Mouse (Mus musculus) heart, postnatal 0 days (tissue): ENCODE results near the gene Ddrgk1. TPM values are rescaled to one million over a fixed set of nuclear protein-coding genes. Genes with fewer than 3 reads are reported as not detected.

ENCODE experiments used
- ATAC-seq: fragments of 200-750 bp; cut with Nextera tagmentation; 2 replicates; pipeline ENCODE4 v1.8.0; 2017; ENCODE audit warnings: low read depth, moderate number of reproducible peaks, moderate library complexity; ENCODE audit not compliant: insufficient read depth
- DNase-seq: peaks from one replicate; pipeline ENCODE4 v3.0.0-alpha.2; 2016; ENCODE audit warnings: low spot score
- H3K27ac ChIP-seq: fragments of 300-500 bp; sonication (generic); 2 replicates; pipeline ENCODE4 v1.5.1; 2014; ENCODE audit warnings: low read depth, mild to moderate bottlenecking
- H3K27me3 ChIP-seq: fragments of 300-500 bp; sonication (generic); 2 replicates; pipeline ENCODE4 v1.6.1; 2014; ENCODE audit warnings: low read length, mixed read lengths; ENCODE audit not compliant: control insufficient read depth, insufficient read depth
- H3K36me3 ChIP-seq: fragments of 300-500 bp; sonication (generic); replicated peaks from 2 replicates; pipeline ENCODE4 v1.6.1; 2014; ENCODE audit warnings: low read length, mixed read lengths; ENCODE audit not compliant: control insufficient read depth, insufficient read depth
- H3K4me1 ChIP-seq: fragments of 300-500 bp; sonication (generic); 2 replicates; pipeline ENCODE4 v1.6.1; 2014; ENCODE audit warnings: antibody characterized with exemption; ENCODE audit not compliant: control insufficient read depth, insufficient read depth
- H3K4me2 ChIP-seq: fragments of 300-500 bp; sonication (generic); 2 replicates; pipeline ENCODE4 v1.6.1; 2014; ENCODE audit warnings: low read depth, mild to moderate bottlenecking, low read length, moderate library complexity
- H3K4me3 ChIP-seq: fragments of 300-500 bp; sonication (generic); 2 replicates; pipeline ENCODE4 v1.5.1; 2014; ENCODE audit warnings: low read depth, low read length
- H3K9ac ChIP-seq: fragments of 300-500 bp; sonication (generic); replicated peaks from 2 replicates; pipeline ENCODE4 v1.6.1; 2014; ENCODE audit warnings: low read depth, low read length, mixed read lengths
- H3K9me3 ChIP-seq: fragments of 300-500 bp; sonication (generic); replicated peaks from 2 replicates; pipeline ENCODE4 v1.6.1; 2016; ENCODE audit warnings: low read length; ENCODE audit not compliant: control insufficient read depth
- CTCF ChIP-seq: IDR thresholded peaks from 2 replicates; pipeline ENCODE4 v1.5.1; 2016; ENCODE audit warnings: antibody characterized with exemption, control low read depth, low read depth
- EP300 ChIP-seq: IDR thresholded peaks from 2 replicates; pipeline ENCODE4 v1.6.1; 2016; ENCODE audit warnings: antibody characterized with exemption, low read depth
- WGBS: fragments of 180-500 bp; shearing (Covaris S2); extraction: QIAGEN DNeasy Blood & Tissue Kit; methylation state at CpG from one replicate; pipeline ENCODE4 v1.1.7; 2014; 5-methylcytosine and 5-hydroxymethylcytosine counted together
- polyA plus RNA-seq: library from polyadenylated mRNA; unstranded; fragments of >200 nt; fragmentation: Nextera tagmentation; extraction: Ambion mirVana; gene quantifications from 2 replicates; pipeline ENCODE4 v1.2.1, GENCODE M21; 2015
- total RNA-seq: library from RNA; depleted of rRNA; stranded (reverse); fragments of >200 nt; gene quantifications from 2 replicates; pipeline ENCODE4 v1.2.3, GENCODE M21; 2014; ENCODE audit warnings: low replicate concordance; rRNA removed

Gene Ddrgk1
- total RNA-seq: 16.0 and 29.4 TPM in 2 replicates
- 61.9 and 63.7 TPM in 2 replicates for polyA plus RNA-seq

DNA sequence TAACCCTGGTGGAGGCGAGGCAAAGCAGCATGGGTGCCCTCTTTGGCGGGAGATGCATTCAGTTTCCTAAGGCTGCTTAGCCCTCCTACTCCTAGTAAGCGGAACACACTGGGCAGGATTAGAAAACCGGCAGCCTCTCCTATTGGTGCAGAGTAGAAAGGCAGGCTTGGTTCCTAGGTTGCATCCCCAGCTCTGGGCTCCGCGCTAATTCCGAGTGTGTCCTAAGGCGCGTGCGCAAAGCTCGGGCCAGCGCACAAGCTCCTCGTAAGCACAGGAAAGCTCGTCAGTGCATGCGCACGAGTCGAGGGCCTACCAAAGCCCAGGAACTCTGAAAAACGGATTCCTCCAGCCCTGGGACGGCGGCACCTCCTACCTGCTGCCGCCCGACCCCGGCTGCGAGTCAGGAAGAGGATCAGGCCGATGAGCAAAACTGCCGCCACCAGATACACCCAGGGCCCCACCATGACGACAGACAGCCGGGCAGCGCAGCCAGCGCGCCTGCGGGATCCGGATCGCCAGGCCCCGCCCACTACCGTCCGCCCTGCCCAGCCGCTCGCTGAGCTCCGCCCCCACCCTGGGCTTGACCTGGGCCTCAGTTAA, at the start of gene Ddrgk1:
Ddrgk1 (minus strand) TSS at position 558 of the 600 bp plus-strand sequence.
- Histone ChIP-seq H3K36me3 (peaks cover 28% of the 10 kb centered on the region), H3K27ac (peak within 1 kb of the TSS; percentile 98), H3K27me3 (no peaks in the 10 kb centered on the region), H3K4me3 (peak within 1 kb of the TSS; percentile 63), H3K9me3 (no peaks in the 10 kb centered on the region), H3K4me1 (peaks cover 14% of the 10 kb centered on the region), H3K9ac (peak within 1 kb of the TSS; percentile 78), H3K4me2 (peak within 1 kb of the TSS; percentile 54)
- under 1% methylated on average over 40 of the region's 40 CpGs for WGBS
- peak; percentile 94 for DNase-seq
- peak; percentile 96 for ATAC-seq
- TF ChIP-seq EP300 (no peak), CTCF (peak; percentile 19)

DNA sequence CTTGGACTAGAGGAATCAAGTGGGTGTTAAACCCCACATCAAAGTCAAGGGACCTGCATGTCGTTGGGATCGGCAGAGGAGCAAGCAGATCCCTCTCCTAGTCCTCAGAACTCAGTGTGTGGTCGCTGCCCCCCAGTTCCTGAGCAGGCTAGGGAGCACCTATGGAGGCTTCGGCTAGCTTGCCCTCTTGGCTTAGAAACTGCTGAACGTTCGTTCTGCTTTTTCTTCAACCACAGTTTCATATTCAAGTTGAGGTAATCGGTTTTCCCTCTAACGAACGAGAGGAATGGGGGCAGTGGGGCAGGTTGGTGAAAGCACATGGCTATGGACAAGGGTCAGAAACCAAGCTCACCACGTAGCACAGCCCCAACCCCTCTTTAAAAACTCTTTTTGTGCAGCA, 42.6 kb upstream of the Ddrgk1 start:
- Histone ChIP-seq H3K4me3 (no peak overlapping the region), H3K27me3 (no peaks in the 10 kb centered on the region), H3K4me1 (peaks cover 7% of the 10 kb centered on the region; the same call in 1 of the 2 replicates), H3K4me2 (no peak overlapping the region), H3K36me3 (peaks cover 47% of the 10 kb centered on the region), H3K9ac (no peak overlapping the region), H3K27ac (no peak overlapping the region), H3K9me3 (no peaks in the 10 kb centered on the region)
- no peak for DNase-seq
- 65% methylated on average over 10 of the region's 10 CpGs for WGBS
- no peak for TF ChIP-seq EP300
- TF ChIP-seq CTCF: no peak
- ATAC-seq: no peak

DNA sequence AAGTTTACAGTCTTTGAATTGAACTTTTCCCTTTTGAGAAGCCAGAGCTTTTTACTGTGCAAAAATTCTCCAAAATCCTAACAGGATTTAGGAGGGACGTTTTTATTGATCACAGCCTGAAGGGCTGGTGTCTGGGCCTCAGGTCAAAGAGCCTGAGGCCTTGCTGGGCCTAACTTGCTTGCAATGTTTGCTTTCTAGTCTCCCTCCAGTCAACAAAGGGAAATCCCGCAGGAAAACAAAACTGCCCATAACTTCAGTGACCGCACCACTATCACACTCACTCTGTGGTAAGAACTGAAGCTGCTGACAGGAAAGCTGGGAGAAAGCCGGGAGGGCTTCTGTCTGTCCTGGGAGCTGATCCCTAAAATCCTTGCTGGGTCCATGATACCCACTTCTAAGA, 42.1 kb upstream of the Ddrgk1 start:
- 66% methylated on average over 4 of the region's 4 CpGs for WGBS

DNA sequence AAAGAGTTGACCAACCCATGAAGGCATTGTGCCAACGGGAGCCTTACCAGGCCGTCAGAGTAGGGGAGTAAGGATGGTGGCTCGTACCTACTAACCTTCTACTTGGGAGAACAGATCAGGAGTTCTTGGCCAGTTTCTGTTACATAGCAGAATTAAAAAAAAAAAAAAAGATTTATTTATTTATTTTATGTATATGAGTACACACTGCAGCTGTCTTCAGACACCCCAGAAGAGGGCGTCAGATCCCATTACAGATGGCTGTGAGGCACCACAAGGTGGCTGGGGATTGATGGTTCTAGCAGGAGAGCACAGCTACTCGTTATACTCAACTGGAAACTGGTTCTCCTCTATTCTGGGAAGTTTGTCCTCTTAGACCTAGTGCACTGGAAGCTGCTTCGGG, 40.7 kb upstream of the Ddrgk1 start:
- Histone ChIP-seq H3K4me3 (no peak overlapping the region), H3K27me3 (no peaks in the 10 kb centered on the region), H3K27ac (no peak overlapping the region), H3K9me3 (no peaks in the 10 kb centered on the region), H3K36me3 (peaks cover 29% of the 10 kb centered on the region), H3K4me2 (no peak overlapping the region), H3K4me1 (peaks cover 7% of the 10 kb centered on the region; the same call in 1 of the 2 replicates), H3K9ac (no peak overlapping the region)
- ATAC-seq (no peak), DNase-seq (no peak)
- WGBS: 77% methylated on average over 6 of the region's 6 CpGs
- TF ChIP-seq CTCF (0 out of 2 replicates have a peak, but pooled peaks have one; percentile 2), EP300 (no peak)

More for the DNA sequence above, 42.1 kb upstream of the Ddrgk1 start:
- no peak for TF ChIP-seq EP300
- no peak for TF ChIP-seq CTCF
- Histone ChIP-seq H3K9ac (no peak overlapping the region), H3K9me3 (no peaks in the 10 kb centered on the region), H3K4me3 (no peak overlapping the region), H3K4me1 (peaks cover 7% of the 10 kb centered on the region; the same call in 1 of the 2 replicates), H3K36me3 (peaks cover 43% of the 10 kb centered on the region), H3K27ac (no peak overlapping the region), H3K4me2 (no peak overlapping the region), H3K27me3 (no peaks in the 10 kb centered on the region)
- DNase-seq (no peak), ATAC-seq (no peak)

DNA sequence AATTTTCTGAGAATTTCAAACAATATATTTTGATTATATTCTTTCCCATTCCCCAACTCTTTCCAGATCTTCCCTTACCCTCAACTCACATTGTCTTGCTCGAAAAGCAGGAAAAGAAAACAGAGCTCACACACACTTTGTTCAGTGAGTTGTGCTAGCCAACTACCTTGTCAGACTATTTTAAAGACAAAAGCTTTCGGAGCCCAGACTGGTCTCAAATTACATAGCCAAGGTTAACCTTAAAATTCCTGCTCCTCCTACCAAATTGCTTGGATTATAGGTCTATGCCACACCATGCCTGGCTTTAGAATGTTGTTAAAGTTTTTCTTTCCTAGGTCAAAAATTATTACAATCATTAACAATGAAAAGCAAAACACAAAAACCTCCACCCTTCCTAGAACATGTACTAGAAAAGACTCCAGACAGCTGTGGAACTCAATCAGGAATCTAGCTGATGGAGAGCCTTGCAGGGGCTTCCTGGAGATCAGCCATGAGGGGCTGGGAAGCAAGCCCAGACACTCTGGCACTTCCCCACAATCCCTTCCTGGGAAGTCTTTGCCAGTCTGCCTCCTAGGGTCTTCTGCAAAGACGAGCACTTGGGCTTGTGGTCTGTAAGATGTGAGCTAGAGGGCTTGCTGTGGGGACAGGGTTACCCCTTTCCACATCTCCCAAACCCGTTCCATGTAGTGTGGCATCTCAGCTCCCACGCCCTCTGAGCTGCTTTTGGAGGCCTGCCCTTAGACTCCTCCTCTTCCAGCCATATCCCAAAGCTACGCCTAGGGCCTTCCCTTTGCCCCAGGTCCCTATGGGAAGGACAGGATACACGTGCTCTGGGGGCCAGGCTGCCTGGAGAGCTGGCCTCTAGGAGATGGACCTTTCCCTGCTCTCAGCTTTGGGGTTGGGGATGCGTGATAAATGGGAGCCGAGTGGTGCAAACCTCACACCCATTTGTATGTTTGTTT, 39.9 kb upstream of the Ddrgk1 start:
- peaks cover 8% of the 10 kb centered on the region; the same call in 1 of the 2 replicates for H3K27me3 ChIP-seq
- no peak overlapping the region for H3K4me2 ChIP-seq
- ATAC-seq (peak; percentile 49), DNase-seq (no peak)
- peaks cover 20% of the 10 kb centered on the region for H3K36me3 ChIP-seq
- H3K9me3 ChIP-seq: no peaks in the 10 kb centered on the region
- H3K4me3 ChIP-seq: no peak overlapping the region
- no peak overlapping the region for H3K9ac ChIP-seq
- TF ChIP-seq CTCF (no peak), EP300 (no peak)
- peaks cover 7% of the 10 kb centered on the region; the same call in 1 of the 2 replicates for H3K4me1 ChIP-seq
- peak overlapping the region; percentile 16; the same call in 1 of the 2 replicates for H3K27ac ChIP-seq
- 47% methylated on average over 9 of the region's 9 CpGs for WGBS
